Mouse (Mus musculus) left cerebral cortex, postnatal 4 days (tissue): ENCODE measurements at regions not wholly inside any gene's neighbourhood (a gene's known extent, or its start where the extent isn't known, plus 50 kb on each side); places are given as distances from the start of the nearest gene placed in this dataset.

Experiments used
- DNase-seq: peaks from one replicate; pipeline ENCODE4 v3.0.0-alpha.2; 2022
- intact Hi-C: fragments of 180-260 bp; cut with DNase I; formaldehyde crosslinking; loops from one replicate; pipeline ENCODE4 v1.15.1; 2025

GRCm38 (mm10) chr13:28663459-28663858 lies 290.1 kb downstream of the Sox4 start:
- intact Hi-C loops: no loop called here

DNA sequence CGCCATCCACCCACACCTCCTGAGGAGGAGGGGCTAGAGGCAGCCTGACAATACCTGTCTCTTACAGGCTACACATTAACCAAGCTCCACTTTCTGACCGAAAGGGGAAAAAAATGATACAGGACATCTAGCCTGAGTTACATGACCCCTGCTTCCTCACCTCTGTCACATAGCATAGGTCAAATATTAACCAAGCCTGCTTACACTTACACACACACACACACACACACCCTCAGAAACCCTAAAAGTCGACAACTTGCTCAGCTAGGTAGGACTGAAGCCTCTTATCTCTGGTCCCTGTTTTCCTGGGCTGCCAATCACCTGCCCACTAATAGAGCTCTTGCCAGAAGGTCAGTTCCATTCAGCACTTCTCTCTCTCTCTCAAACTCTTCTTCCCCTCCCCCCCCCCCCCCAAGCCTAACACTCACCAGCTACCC lies 291.2 kb downstream of the Sox4 start:
- intact Hi-C loops: no loop called here
- DNase-seq: no peak

More at GRCm38 (mm10) chr13:28663459-28663858, 290.1 kb downstream of the Sox4 start:
- DNase-seq: peak; percentile 84

- intact Hi-C loops: no loop called here
- DNase-seq: no peak
These were observed 293.4 kb downstream of the Sox4 start for GRCm38 (mm10) chr13:28660151-28660550.

DNA sequence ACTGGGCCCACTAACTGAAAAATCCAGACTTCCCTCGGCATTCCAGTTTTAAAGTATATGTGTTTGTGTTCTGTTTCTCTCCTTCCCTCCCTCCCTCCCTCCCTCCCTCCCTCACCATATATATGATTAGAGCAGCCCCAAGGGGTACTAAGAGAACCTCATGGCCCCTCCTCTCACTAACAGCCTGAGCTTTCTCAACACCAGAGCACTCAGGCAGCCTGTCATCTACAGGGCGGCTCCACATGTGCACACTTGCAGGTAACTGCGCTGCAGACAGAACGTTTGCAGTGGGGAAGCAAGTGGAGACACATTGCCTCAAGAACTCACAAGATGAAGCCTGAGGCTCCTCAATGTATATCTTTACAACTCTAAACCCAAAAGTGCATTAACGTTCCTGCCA lies 294.9 kb downstream of the Sox4 start:
- intact Hi-C loops: no loop called here
- DNase-seq: no peak

DNA sequence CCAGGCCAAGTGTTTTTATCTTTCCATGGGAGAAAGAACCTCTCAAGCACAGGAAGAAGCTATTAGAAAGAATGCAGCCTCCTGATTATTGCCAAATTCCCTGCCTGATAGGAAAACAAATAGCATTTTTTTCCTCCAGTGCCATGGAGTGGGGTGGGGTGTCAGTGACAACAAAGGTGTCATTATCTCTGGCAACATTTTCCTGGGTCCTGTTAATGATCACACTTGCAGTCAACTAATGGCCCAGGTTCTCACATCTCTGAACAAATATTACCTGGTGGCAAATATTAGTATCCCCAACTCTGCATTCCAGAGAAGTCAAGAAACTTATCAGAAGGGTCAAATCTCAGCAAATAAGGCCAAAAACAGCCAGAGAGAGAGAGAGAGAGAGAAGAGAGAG lies 298.6 kb downstream of the Sox4 start:
- intact Hi-C loops: no loop called here
- no peak for DNase-seq

- intact Hi-C loops: no loop called here
- no peak for DNase-seq
These were observed 300.2 kb downstream of the Sox4 start for GRCm38 (mm10) chr13:28653362-28653761.

GRCm38 (mm10) chr13:28651810-28652209 lies 301.7 kb downstream of the Sox4 start:
- peak; percentile 56 for DNase-seq
- intact Hi-C loops: no loop called here

- DNase-seq: no peak
- intact Hi-C loops: no loop called here
These were observed 307.6 kb downstream of the Sox4 start for GRCm38 (mm10) chr13:28645881-28646280.

DNA sequence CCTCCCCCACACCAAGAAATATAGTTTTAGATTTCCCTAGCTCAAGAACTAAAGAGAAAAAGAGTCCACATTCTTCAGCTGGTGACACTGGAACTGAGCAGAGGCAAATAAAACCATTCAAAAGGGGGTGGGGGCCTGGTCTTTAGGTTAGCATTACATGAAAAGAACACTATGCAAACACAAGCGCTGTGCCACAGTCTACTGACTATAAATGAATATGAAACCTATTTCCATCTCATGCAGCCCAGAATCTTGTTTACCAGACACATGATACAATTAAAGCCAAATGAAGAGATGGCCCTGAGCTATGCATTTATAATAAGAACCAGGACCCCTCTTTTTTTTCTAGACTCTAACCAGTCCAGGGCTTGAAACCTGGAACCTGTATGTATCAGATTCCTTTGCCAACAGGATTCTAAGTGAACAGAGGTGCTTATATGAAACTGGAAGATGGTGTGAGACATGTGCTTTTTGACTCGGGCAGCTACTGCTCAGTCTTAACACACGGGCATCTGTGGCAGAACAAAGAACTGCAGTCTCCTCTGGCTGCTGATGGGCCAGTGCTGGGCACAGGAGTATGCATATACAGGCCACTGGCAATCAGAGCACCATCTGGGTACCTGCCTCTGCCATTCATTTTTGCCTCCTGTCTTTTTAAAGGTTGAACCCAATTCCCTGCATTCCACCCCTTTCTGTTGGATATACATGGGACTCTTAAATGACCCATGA lies 308.5 kb downstream of the Sox4 start:
- intact Hi-C loops: no loop called here
- DNase-seq: no peak

DNA sequence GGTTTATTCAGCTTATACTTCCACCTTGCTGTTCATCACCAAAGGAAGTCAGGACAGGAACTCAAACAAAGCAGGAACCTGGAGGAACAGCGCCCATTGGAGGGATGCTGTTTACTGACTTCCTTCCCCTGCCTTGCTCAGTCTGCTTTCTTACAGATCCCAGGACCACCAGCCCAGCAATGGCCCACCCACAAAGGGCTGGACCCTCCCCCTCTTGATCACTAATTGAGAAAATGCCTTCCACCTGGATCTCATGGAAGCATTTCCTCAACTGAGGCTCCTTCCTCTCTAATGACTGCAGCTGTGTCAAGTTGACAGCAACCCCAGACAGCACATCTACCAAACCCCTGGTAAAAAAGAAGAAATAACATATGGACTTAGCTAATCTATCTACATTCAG lies 312.7 kb downstream of the Sox4 start:
- intact Hi-C loops: no loop called here
- DNase-seq: no peak

DNA sequence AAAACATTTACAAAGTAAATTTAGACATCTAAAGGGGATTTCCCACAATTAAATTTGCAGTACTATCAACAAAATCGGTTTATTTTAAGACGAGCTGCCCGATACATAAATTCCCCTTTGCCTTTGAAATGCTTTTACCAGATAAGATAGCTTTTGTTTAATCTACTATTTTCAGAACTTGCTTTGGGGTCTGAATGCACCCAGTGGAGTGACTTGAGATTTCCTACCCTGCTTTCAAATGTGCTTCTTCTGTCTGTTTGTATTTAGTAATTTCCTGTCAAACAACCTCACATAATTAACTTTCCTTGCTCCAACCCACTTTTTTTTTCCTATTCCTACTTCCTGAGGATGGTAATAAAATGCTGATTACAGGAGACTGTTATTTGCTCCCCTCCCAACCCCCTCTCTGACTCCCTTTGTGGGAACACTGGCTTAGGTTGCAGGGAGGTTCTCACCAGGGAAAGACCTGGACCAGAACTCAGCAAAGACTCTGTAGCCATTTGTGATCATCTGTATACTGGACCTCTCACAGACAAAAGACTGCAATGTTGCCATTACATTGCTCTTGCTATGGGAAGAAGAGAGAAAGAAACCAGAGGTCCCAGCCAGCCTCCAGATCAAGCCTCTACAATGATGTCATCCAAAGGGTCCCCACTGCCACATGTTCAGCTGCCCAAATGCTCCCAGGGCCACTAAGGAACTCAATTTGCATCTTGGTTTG lies 318.1 kb downstream of the Sox4 start:
- DNase-seq: no peak
- intact Hi-C loops: no loop called here

GRCm38 (mm10) chr13:28633541-28634041 lies 319.9 kb downstream of the Sox4 start:
- intact Hi-C loops: no loop called here
- DNase-seq: no peak

- DNase-seq: peak; percentile 34
- intact Hi-C loops: no loop called here
These were observed 323.8 kb downstream of the Sox4 start for GRCm38 (mm10) chr13:28629431-28630331.

DNA sequence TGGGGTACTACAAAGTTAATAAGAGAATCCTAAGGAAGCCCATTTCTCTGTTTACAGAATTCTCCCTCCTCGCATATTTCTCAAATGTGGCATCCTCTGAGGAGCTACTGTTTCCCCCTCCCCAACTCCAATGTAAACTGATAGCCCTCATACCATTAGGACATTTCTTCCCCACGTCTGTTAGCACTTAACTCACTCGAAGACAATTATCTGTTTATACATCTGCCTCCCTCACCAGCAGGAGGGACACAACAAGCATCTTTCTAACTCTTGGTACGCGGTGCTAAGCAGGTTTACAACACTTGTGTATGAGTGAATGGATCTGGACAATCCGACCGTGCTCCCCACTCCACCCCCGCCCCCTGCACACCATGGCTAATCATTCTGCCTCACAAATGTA lies 324.8 kb downstream of the Sox4 start:
- no peak for DNase-seq
- intact Hi-C loops: no loop called here

DNA sequence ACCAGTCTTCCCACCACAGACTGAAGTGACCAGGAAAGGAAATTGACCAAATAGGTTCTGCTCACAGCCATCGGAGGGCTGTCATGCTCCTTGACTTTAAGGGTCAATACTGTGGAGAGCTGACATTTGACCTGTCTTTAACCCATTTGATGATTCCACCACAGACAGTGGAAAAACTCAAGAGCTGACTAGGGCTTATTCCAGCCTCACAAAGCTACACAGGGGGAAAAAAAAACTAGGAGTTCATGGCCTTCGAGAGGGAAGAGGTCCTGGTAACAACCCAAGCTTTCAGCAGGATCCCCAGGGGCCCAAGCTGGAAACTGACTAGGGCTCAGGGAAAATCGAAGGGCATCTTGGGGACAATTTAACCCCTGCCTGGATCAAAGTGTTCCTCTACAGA lies 334.6 kb downstream of the Sox4 start:
- no peak for DNase-seq
- intact Hi-C loops: no loop called here

DNA sequence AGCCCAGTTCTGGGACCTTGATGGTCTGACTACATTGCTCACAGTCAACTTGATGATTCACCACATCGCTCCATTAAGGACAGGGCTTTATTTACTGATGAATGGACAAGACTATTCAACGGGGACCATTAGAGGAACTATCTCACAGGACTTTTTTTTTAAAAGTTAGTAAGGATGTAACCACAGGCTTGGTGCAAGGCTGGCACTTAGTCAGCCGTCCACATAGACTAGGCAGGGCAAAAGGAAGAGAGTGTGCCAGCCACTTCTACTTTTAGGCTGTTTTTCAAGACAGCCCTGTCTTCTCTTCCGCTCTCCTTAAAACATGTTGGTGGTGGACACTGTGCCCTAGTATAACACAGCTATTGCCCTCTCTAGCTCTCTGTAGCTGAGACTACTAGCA lies 336.0 kb downstream of the Sox4 start:
- DNase-seq: no peak
- intact Hi-C loops: no loop called here

GRCm38 (mm10) chr13:28616645-28617381 lies 336.7 kb downstream of the Sox4 start:
- intact Hi-C loops: no loop called here
- no peak for DNase-seq

DNA sequence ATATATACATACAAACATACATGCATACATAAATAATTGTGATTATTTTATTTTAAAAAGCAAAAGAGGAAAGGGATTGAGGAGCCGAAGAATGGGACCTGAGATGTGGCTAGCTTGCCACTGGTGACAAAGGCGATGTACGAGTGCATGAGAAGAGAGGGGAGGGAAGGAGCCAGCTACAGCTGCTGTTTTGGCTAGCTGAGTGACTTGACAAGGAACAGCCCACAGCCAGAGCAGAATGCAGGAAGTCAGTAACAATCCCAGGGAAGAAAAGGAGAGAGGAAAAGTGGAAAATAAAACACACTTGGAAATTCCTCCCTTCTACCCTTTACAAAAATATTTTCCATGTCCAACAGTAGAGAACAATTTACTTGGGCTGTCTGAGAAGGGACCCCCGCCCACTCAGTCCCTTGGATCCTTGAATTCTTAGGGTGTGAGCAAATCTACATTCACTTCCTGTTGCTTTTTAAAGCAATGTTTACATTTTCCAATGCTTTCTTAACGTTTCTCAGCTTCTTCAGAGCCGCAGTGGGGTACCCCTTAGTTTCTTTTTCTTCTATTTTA lies 345.9 kb downstream of the Sox4 start:
- no peak for DNase-seq
- intact Hi-C loops: no loop called here

- intact Hi-C loops: no loop called here
- no peak for DNase-seq
These were observed 346.9 kb downstream of the Sox4 start for GRCm38 (mm10) chr13:28606651-28607050.

DNA sequence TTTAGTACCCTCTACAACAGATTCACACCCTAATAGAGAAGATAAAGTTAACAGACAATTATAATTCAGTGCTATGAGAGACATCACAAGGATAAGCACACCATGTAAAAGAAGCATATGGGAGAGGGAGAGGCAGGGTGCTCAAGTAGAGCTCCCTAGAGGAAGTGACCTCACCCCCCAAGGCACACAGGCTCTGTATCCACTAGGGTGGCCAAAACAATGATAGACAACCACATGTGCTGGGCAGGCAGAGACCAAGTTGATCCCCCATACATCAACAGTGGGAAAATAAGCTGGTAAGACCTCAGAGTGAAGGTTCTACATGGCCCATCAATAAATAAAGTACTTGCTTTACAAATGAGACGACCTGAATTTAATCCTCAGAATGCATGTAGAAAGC lies 347.7 kb downstream of the Sox4 start:
- intact Hi-C loops: no loop called here
- DNase-seq: no peak
